Mouse (Mus musculus): Measurements from ENCODE around the gene Card10. TPM values are rescaled to one million over a fixed set of nuclear protein-coding genes. Genes with fewer than 3 reads are reported as not detected.

Gene Card10
- polyA plus RNA-seq, 1 experiment: 13.0 TPM

GRCm38 (mm10) chr15:78790990-78791389 lies 11.9 kb downstream of the Card10 start:
- Histone ChIP-seq H3K4me3 (ENCODE audit: control insufficient read depth, insufficient read depth, low read length) (no peak overlapping the region), H3K27me3 (ENCODE audit: control insufficient read depth, insufficient read depth, low read length) (no peaks in the 10 kb centered on the region), H3K27ac (ENCODE audit: control insufficient read depth, insufficient read depth, low read length) (no peak overlapping the region), H3K4me1 (replicated peaks; ENCODE audit: control insufficient read depth, insufficient read depth, low read length) (peaks cover 9% of the 10 kb centered on the region; the same call in 1 of the 2 replicates), H3K36me3 (ENCODE audit: control insufficient read depth, insufficient read depth, low read length) (no peaks in the 10 kb centered on the region)
- 90% methylated on average over 12 of the region's 12 CpGs for WGBS
- TF ChIP-seq POLR2A (IDR thresholded peaks at IDR 0.05; ENCODE audit: control insufficient read depth, extremely low read depth, insufficient read depth, low read length, poor library complexity): no peak
- no peak for TF ChIP-seq CTCF (IDR thresholded peaks at IDR 0.05; ENCODE audit: borderline replicate concordance, control insufficient read depth, extremely low read depth, insufficient read depth, low read length, poor library complexity)
- no peak for DNase-seq

GRCm38 (mm10) chr15:78790451-78790850 lies 12.4 kb downstream of the Card10 start:
- Histone ChIP-seq H3K27me3 (ENCODE audit: control insufficient read depth, insufficient read depth, low read length) (no peaks in the 10 kb centered on the region), H3K27ac (ENCODE audit: control insufficient read depth, insufficient read depth, low read length) (no peak overlapping the region), H3K4me3 (ENCODE audit: control insufficient read depth, insufficient read depth, low read length) (no peak overlapping the region), H3K36me3 (ENCODE audit: control insufficient read depth, insufficient read depth, low read length) (no peaks in the 10 kb centered on the region), H3K4me1 (replicated peaks; ENCODE audit: control insufficient read depth, insufficient read depth, low read length) (0 out of 2 replicates have a peak, but pooled peaks cover 9% of the 10 kb centered on the region)
- DNase-seq: no peak
- WGBS: 82% methylated on average over 4 of the region's 4 CpGs
- TF ChIP-seq CTCF (IDR thresholded peaks at IDR 0.05; ENCODE audit: borderline replicate concordance, control insufficient read depth, extremely low read depth, insufficient read depth, low read length, poor library complexity) (no peak), POLR2A (IDR thresholded peaks at IDR 0.05; ENCODE audit: control insufficient read depth, extremely low read depth, insufficient read depth, low read length, poor library complexity) (no peak)

- no peak overlapping the region for H3K27ac ChIP-seq (ENCODE audit: control insufficient read depth, insufficient read depth, low read length)
- no peak overlapping the region for H3K4me3 ChIP-seq (ENCODE audit: control insufficient read depth, insufficient read depth, low read length)
- H3K27me3 ChIP-seq (ENCODE audit: control insufficient read depth, insufficient read depth, low read length): no peaks in the 10 kb centered on the region
- TF ChIP-seq CTCF (IDR thresholded peaks at IDR 0.05; ENCODE audit: borderline replicate concordance, control insufficient read depth, extremely low read depth, insufficient read depth, low read length, poor library complexity): no peak
- no peak for TF ChIP-seq POLR2A (IDR thresholded peaks at IDR 0.05; ENCODE audit: control insufficient read depth, extremely low read depth, insufficient read depth, low read length, poor library complexity)
- H3K4me1 ChIP-seq (replicated peaks; ENCODE audit: control insufficient read depth, insufficient read depth, low read length): 0 out of 2 replicates have a peak, but pooled peaks cover 6% of the 10 kb centered on the region
- no peak for DNase-seq
- no peaks in the 10 kb centered on the region for H3K36me3 ChIP-seq (ENCODE audit: control insufficient read depth, insufficient read depth, low read length)
- 89% methylated on average over 13 of the region's 13 CpGs for WGBS
Observed at GRCm38 (mm10) chr15:78789721-78790323, 13.0 kb downstream of the Card10 start.

GRCm38 (mm10) chr15:78788042-78788441 lies 14.8 kb downstream of the Card10 start:
- no peaks in the 10 kb centered on the region for H3K36me3 ChIP-seq (ENCODE audit: control insufficient read depth, insufficient read depth, low read length)
- no peak for DNase-seq
- 0 out of 2 replicates have a peak, but pooled peaks cover 6% of the 10 kb centered on the region for H3K4me1 ChIP-seq (replicated peaks; ENCODE audit: control insufficient read depth, insufficient read depth, low read length)
- no peak overlapping the region for H3K27ac ChIP-seq (ENCODE audit: control insufficient read depth, insufficient read depth, low read length)
- TF ChIP-seq POLR2A (IDR thresholded peaks at IDR 0.05; ENCODE audit: control insufficient read depth, extremely low read depth, insufficient read depth, low read length, poor library complexity) (no peak), CTCF (IDR thresholded peaks at IDR 0.05; ENCODE audit: borderline replicate concordance, control insufficient read depth, extremely low read depth, insufficient read depth, low read length, poor library complexity) (no peak)
- H3K27me3 ChIP-seq (ENCODE audit: control insufficient read depth, insufficient read depth, low read length): no peaks in the 10 kb centered on the region
- no peak overlapping the region for H3K4me3 ChIP-seq (ENCODE audit: control insufficient read depth, insufficient read depth, low read length)
- WGBS: 95% methylated on average over 3 of the region's 3 CpGs

- H3K36me3 ChIP-seq (ENCODE audit: control insufficient read depth, insufficient read depth, low read length): no peaks in the 10 kb centered on the region
- H3K27me3 ChIP-seq (ENCODE audit: control insufficient read depth, insufficient read depth, low read length): no peaks in the 10 kb centered on the region
- no peak for TF ChIP-seq POLR2A (IDR thresholded peaks at IDR 0.05; ENCODE audit: control insufficient read depth, extremely low read depth, insufficient read depth, low read length, poor library complexity)
- no peak overlapping the region for H3K4me3 ChIP-seq (ENCODE audit: control insufficient read depth, insufficient read depth, low read length)
- WGBS: 94% methylated on average over 9 of the region's 9 CpGs
- 0 out of 2 replicates have a peak, but pooled peaks cover 6% of the 10 kb centered on the region for H3K4me1 ChIP-seq (replicated peaks; ENCODE audit: control insufficient read depth, insufficient read depth, low read length)
- H3K27ac ChIP-seq (ENCODE audit: control insufficient read depth, insufficient read depth, low read length): no peak overlapping the region
- no peak for DNase-seq
Observed at GRCm38 (mm10) chr15:78787287-78787856, 15.5 kb downstream of the Card10 start.

- WGBS: 94% methylated on average over 9 of the region's 9 CpGs
- no peaks in the 10 kb centered on the region for H3K36me3 ChIP-seq (ENCODE audit: control insufficient read depth, insufficient read depth, low read length)
- H3K4me3 ChIP-seq (ENCODE audit: control insufficient read depth, insufficient read depth, low read length): no peak overlapping the region
- H3K4me1 ChIP-seq (replicated peaks; ENCODE audit: control insufficient read depth, insufficient read depth, low read length): 0 out of 2 replicates have a peak, but pooled peaks cover 6% of the 10 kb centered on the region
- no peak for DNase-seq
- TF ChIP-seq CTCF (IDR thresholded peaks at IDR 0.05; ENCODE audit: borderline replicate concordance, control insufficient read depth, extremely low read depth, insufficient read depth, low read length, poor library complexity) (no peak), POLR2A (IDR thresholded peaks at IDR 0.05; ENCODE audit: control insufficient read depth, extremely low read depth, insufficient read depth, low read length, poor library complexity) (no peak)
- H3K27ac ChIP-seq (ENCODE audit: control insufficient read depth, insufficient read depth, low read length): no peak overlapping the region
- H3K27me3 ChIP-seq (ENCODE audit: control insufficient read depth, insufficient read depth, low read length): no peaks in the 10 kb centered on the region
Observed at GRCm38 (mm10) chr15:78786411-78786818, 16.4 kb downstream of the Card10 start.
